Mouse (Mus musculus): Measurements from ENCODE around the gene Apoa5.

DNA sequence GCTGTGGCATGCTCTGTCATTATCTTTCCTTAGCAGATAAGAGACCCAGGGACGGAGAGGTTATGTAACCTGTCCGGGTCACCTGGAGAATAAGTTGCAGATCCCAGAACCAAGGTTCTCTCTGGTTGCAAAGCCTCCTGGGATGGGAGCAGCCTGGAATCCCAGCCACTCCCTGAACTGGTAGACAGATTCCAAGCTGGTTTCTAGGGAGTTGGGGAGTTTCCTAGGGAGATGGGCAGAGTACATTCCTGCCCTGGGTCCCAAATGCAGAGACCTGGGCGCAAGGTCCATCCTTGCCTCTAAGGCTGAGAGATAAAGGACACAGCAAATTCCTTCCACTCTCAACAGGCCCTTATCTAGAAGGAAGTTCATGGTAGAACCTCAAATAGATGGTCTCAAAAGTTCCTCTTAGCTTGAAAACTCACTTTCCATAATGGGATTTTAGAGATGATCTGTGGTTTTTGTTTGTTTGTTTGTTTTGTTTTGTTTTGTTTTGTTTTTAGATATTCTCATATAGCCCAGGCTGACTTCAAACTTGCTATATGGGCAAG is 41.3 kb upstream of the Apoa5 start:
- TF ChIP-seq CTCF (conservative IDR thresholded peaks at IDR 0.05; ENCODE audit: low read length): no peak
- TF ChIP-seq NANOG (IDR thresholded peaks at IDR 0.05; ENCODE audit: borderline replicate concordance, low read length): no peak
- TF ChIP-seq POU5F1 (IDR thresholded peaks at IDR 0.05; ENCODE audit: borderline replicate concordance, low read length): no peak
